In genomic region chr4:105013718-105014117, GRCm38 (mm10) we compare ENCODE assay signal across 21 mouse cellular contexts.
"Had no signal": no experiment of that assay in that cellular context is flagged by ENCODE, and none has a peak within 500 bp of the region (broad histone marks: within the 10 kb centered on the region; RNA-seq: fewer than 3 reads in every experiment).

No protein-coding gene starts in this region.

- DNase-seq: gastrocnemius, postnatal 14 days; gastrocnemius, postnatal 36 days; heart, adult 2 months; heart, postnatal 14 days; heart, postnatal 36 days; kidney, adult 18-20 months; kidney, adult 8-10 months; kidney, postnatal 10 days; kidney, postnatal 36 days; layer of hippocampus, adult 9-11 months; layer of hippocampus, postnatal 36 days; left cerebral cortex, postnatal 4 days had no signal

- H3K4me1 ChIP-seq: heart, embryonic 13.5 days; heart, embryonic 15.5 days; hindbrain, embryonic 13.5 days; hindbrain, embryonic 15.5 days; limb, embryonic 15.5 days; liver, embryonic 12.5 days had no signal

- H3K27ac ChIP-seq: heart, adult 2 months; heart, embryonic 13.5 days; heart, embryonic 15.5 days; hindbrain, embryonic 13.5 days; hindbrain, embryonic 15.5 days; hindbrain, postnatal 0 days; limb, embryonic 13.5 days; limb, embryonic 15.5 days; liver, embryonic 12.5 days; liver, embryonic 14.5 days had no signal

- H3K4me3 ChIP-seq: heart, adult 2 months; heart, embryonic 13.5 days; heart, embryonic 15.5 days; hindbrain, embryonic 13.5 days; hindbrain, embryonic 15.5 days; limb, embryonic 13.5 days; limb, embryonic 15.5 days; liver, embryonic 12.5 days had no signal

- H3K9me3 ChIP-seq: heart, embryonic 15.5 days; hindbrain, embryonic 13.5 days; limb, embryonic 13.5 days; limb, embryonic 15.5 days; liver, embryonic 12.5 days had no signal

- H3K9ac ChIP-seq: heart, embryonic 13.5 days; heart, embryonic 15.5 days; hindbrain, embryonic 13.5 days; hindbrain, embryonic 15.5 days; limb, embryonic 13.5 days; limb, embryonic 15.5 days; liver, embryonic 12.5 days; liver, embryonic 14.5 days had no signal

- H3K27me3 ChIP-seq: heart, embryonic 13.5 days; heart, embryonic 15.5 days; hindbrain, embryonic 13.5 days; hindbrain, embryonic 15.5 days; limb, embryonic 13.5 days; limb, embryonic 15.5 days; liver, embryonic 12.5 days had no signal

- H3K36me3 ChIP-seq: hindbrain, embryonic 15.5 days; limb, embryonic 13.5 days; limb, embryonic 15.5 days; liver, embryonic 12.5 days had no signal
